7 mouse cellular contexts compared by ENCODE assay signal in genomic region chr14:19985107-19985911, GRCm38 (mm10). TPM values are rescaled to one million over a fixed set of nuclear protein-coding genes. Genes with fewer than 3 reads are reported as not detected.
DNase-seq lines count a peak whose midpoint lies in the region; ATAC-seq and TF ChIP-seq lines count a peak whose summit lies in the region.

No protein-coding gene starts in this region.

- H3K4me1 ChIP-seq in forebrain, embryonic 11.5 days (replicated peaks; ENCODE audit: control insufficient read depth, insufficient read depth, low read length), result peaks cover 23% of the 10 kb centered on the region
- peaks cover 18% of the 10 kb centered on the region for H3K4me1 ChIP-seq in hindbrain, embryonic 11.5 days (replicated peaks; ENCODE audit: control insufficient read depth, insufficient read depth, low read length)
- peaks cover 28% of the 10 kb centered on the region for H3K4me1 ChIP-seq in limb, embryonic 14.5 days (ENCODE audit: control insufficient read depth, insufficient read depth, low read length)
- peaks cover 43% of the 10 kb centered on the region for H3K4me1 ChIP-seq in midbrain, embryonic 13.5 days (replicated peaks)

- ATAC-seq in CD4-positive, CD25-positive, alpha-beta regulatory T cell, adult 4 months, result peak; percentile 63
- ATAC-seq in forebrain, embryonic 11.5 days (replicated peaks; ENCODE audit: low FRiP score), result peak; percentile 29; the same call in 1 of the 2 replicates
- ATAC-seq in hindbrain, embryonic 11.5 days (ENCODE audit: low FRiP score), result peak; percentile 19; the same call in 1 of the 2 replicates
- ATAC-seq in limb, embryonic 14.5 days (ENCODE audit: low FRiP score, low read depth), result peak; percentile 57; the same call in 1 of the 2 replicates
- ATAC-seq in midbrain, embryonic 13.5 days, result peak; percentile 32

- peak; percentile 71 for DNase-seq in NIH3T3 (ENCODE audit: low read depth)
- peak; percentile 61 for DNase-seq in forebrain, embryonic 11.5 days (ENCODE audit: low spot score)
- peak; percentile 61 for DNase-seq in hindbrain, embryonic 11.5 days (ENCODE audit: low spot score)
- peak; percentile 49 for DNase-seq in limb, embryonic 14.5 days (ENCODE audit: low spot score)
- DNase-seq in testis, postnatal 10 days (ENCODE audit: low spot score), result peak; percentile 57

- no peaks in the 10 kb centered on the region for H3K27me3 ChIP-seq in forebrain, embryonic 11.5 days (ENCODE audit: control insufficient read depth, insufficient read depth, low read length)
- no peaks in the 10 kb centered on the region for H3K27me3 ChIP-seq in hindbrain, embryonic 11.5 days (ENCODE audit: control insufficient read depth, insufficient read depth, low read length)
- no peaks in the 10 kb centered on the region for H3K27me3 ChIP-seq in limb, embryonic 14.5 days (ENCODE audit: control insufficient read depth, insufficient read depth, low read length)
- H3K27me3 ChIP-seq in midbrain, embryonic 13.5 days, result no peaks in the 10 kb centered on the region

- TF ChIP-seq POLR2A in limb, embryonic 14.5 days (IDR thresholded peaks at IDR 0.05; ENCODE audit: borderline replicate concordance, extremely low read depth, insufficient read depth, insufficient read length), result no peak

- no peaks in the 10 kb centered on the region for H3K9me3 ChIP-seq in forebrain, embryonic 11.5 days (ENCODE audit: control insufficient read depth, low read length)
- no peaks in the 10 kb centered on the region for H3K9me3 ChIP-seq in hindbrain, embryonic 11.5 days (ENCODE audit: control insufficient read depth, low read length)
- H3K9me3 ChIP-seq in limb, embryonic 14.5 days (ENCODE audit: control insufficient read depth, low read length), result no peaks in the 10 kb centered on the region
- H3K9me3 ChIP-seq in midbrain, embryonic 13.5 days, result no peaks in the 10 kb centered on the region

- 10% methylated on average over 13 of the region's 13 CpGs for WGBS in forebrain, embryonic 11.5 days
- WGBS in hindbrain, embryonic 11.5 days, result 6% methylated on average over 13 of the region's 13 CpGs
- 6% methylated on average over 12 of the region's 13 CpGs for WGBS in limb, embryonic 14.5 days
- WGBS in midbrain, embryonic 13.5 days, result 6% methylated on average over 13 of the region's 13 CpGs

- H3K36me3 ChIP-seq in forebrain, embryonic 11.5 days (ENCODE audit: control insufficient read depth, insufficient read depth, low read length), result no peaks in the 10 kb centered on the region
- H3K36me3 ChIP-seq in hindbrain, embryonic 11.5 days (ENCODE audit: control insufficient read depth, insufficient read depth, low read length), result no peaks in the 10 kb centered on the region
- H3K36me3 ChIP-seq in limb, embryonic 14.5 days (ENCODE audit: control insufficient read depth, insufficient read depth, low read length), result no peaks in the 10 kb centered on the region
- no peaks in the 10 kb centered on the region for H3K36me3 ChIP-seq in midbrain, embryonic 13.5 days

- H3K4me2 ChIP-seq in forebrain, embryonic 11.5 days (ENCODE audit: low read depth, low read length, severe bottlenecking), result peak overlapping the region; percentile 6; the same call in 1 of the 2 replicates
- H3K4me2 ChIP-seq in hindbrain, embryonic 11.5 days (replicated peaks; ENCODE audit: low read depth, low read length), result peak overlapping the region; percentile 11; the same call in 1 of the 2 replicates
- peak overlapping the region; percentile 17; the same call in 1 of the 2 replicates for H3K4me2 ChIP-seq in limb, embryonic 14.5 days (replicated peaks; ENCODE audit: low read depth, low read length, severe bottlenecking)
- H3K4me2 ChIP-seq in midbrain, embryonic 13.5 days (replicated peaks), result peak overlapping the region; percentile 57

- no peak overlapping the region for H3K4me3 ChIP-seq in forebrain, embryonic 11.5 days (ENCODE audit: low read depth, low read length)
- no peak overlapping the region for H3K4me3 ChIP-seq in hindbrain, embryonic 11.5 days (ENCODE audit: low read depth, low read length)
- no peak overlapping the region for H3K4me3 ChIP-seq in limb, embryonic 14.5 days (replicated peaks; ENCODE audit: low read length)
- no peak overlapping the region for H3K4me3 ChIP-seq in midbrain, embryonic 13.5 days (replicated peaks)

- H3K27ac ChIP-seq in forebrain, embryonic 11.5 days (ENCODE audit: low read depth, low read length), result peak overlapping the region; percentile 98
- peak overlapping the region; percentile 98 for H3K27ac ChIP-seq in hindbrain, embryonic 11.5 days (ENCODE audit: low read depth, low read length)
- peak overlapping the region; percentile 94 for H3K27ac ChIP-seq in limb, embryonic 14.5 days (replicated peaks; ENCODE audit: low read depth, low read length)
- peak overlapping the region; percentile 99 for H3K27ac ChIP-seq in midbrain, embryonic 13.5 days

- peak overlapping the region; percentile 69 for H3K9ac ChIP-seq in forebrain, embryonic 11.5 days (ENCODE audit: low read length)
- peak overlapping the region; percentile 60; the same call in 1 of the 2 replicates for H3K9ac ChIP-seq in hindbrain, embryonic 11.5 days (ENCODE audit: low read depth, low read length)
- H3K9ac ChIP-seq in limb, embryonic 14.5 days (ENCODE audit: low read depth, low read length, severe bottlenecking), result peak overlapping the region; percentile 16; the same call in 1 of the 2 replicates
- H3K9ac ChIP-seq in midbrain, embryonic 13.5 days (replicated peaks), result peak overlapping the region; percentile 73

RNA-seq across cellular contexts. Expression of gene Gng2, which starts 7.9 kb away (rescaled TPM):
- polyA plus RNA-seq in CD4-positive, CD25-positive, alpha-beta regulatory T cell, adult 4 months (2017; shearing (Covaris generic)), result 10 to 100 TPM; 39.1 to 54.2 TPM
- polyA plus RNA-seq in forebrain, embryonic 11.5 days (2014; fragmentation: Nextera tagmentation; extraction: Ambion mirVana), result 138 and 142 TPM in 2 replicates
- polyA plus RNA-seq in hindbrain, embryonic 11.5 days (2014; fragmentation: Nextera tagmentation; extraction: Ambion mirVana), result 164 and 201 TPM in 2 replicates
- polyA plus RNA-seq in limb, embryonic 14.5 days (2012; rRNA removed), result 39.0 and 40.5 TPM in 2 replicates
- polyA plus RNA-seq in limb, embryonic 14.5 days (2014; fragmentation: Nextera tagmentation; extraction: Ambion mirVana), result 52.3 and 67.7 TPM in 2 replicates
- 367 and 370 TPM in 2 replicates for polyA plus RNA-seq in midbrain, embryonic 13.5 days (2015; fragmentation: Nextera tagmentation; extraction: Ambion mirVana)

Comparison
In these comparisons a context has a peak if more than half of its experiments do, and no peak if none do; other contexts are left out.
1. H3K4me2 ChIP-seq: peak in every context shown above with its lines; median percentile 57 in midbrain, embryonic 13.5 days; 17 in limb, embryonic 14.5 days; 11 in hindbrain, embryonic 11.5 days; 6 in forebrain, embryonic 11.5 days.
2. H3K9ac ChIP-seq: peak in every context shown above with its lines; median percentile 73 in midbrain, embryonic 13.5 days; 69 in forebrain, embryonic 11.5 days; 60 in hindbrain, embryonic 11.5 days; 16 in limb, embryonic 14.5 days.